Mouse (Mus musculus) C2C12 (cell line): Measurements from ENCODE around the gene Dscam.

Source experiments
- CEBPB ChIP-seq: IDR thresholded peaks from one replicate; pipeline ENCODE4 v1.6.1; 2011; ENCODE audit warnings: low read depth, mild to moderate bottlenecking, control low read depth, moderate library complexity
- CTCF ChIP-seq: IDR thresholded peaks from one replicate; pipeline ENCODE4 v1.5.1; 2011; ENCODE audit not compliant: control insufficient read depth, insufficient read depth, insufficient read length
- MAX ChIP-seq: IDR thresholded peaks from one replicate; pipeline ENCODE4 v1.6.1; 2011; ENCODE audit warnings: mild to moderate bottlenecking, control low read depth
- USF1 ChIP-seq: IDR thresholded peaks from one replicate; pipeline ENCODE4 v1.6.1; 2011; ENCODE audit warnings: low read depth, mild to moderate bottlenecking, control low read depth, moderate library complexity

- TF ChIP-seq CTCF, result no peak
- TF ChIP-seq USF1, result no peak
- TF ChIP-seq MAX, result no peak
- no peak for TF ChIP-seq CEBPB
Observed at GRCm38 (mm10) chr16:97103046-97103445, 67.5 kb downstream of the Dscam start.
